Mouse (Mus musculus): Measurements from ENCODE around the gene Gsc. TPM values are rescaled to one million over a fixed set of nuclear protein-coding genes. Genes with fewer than 3 reads are reported as not detected.
A peak's percentile ranks its signal among the peaks of the same experiment; 100 is the strongest.

Gsc gene
- polyA plus RNA-seq (2016; fragmentation: Nextera tagmentation; extraction: Ambion mirVana): 29.0 and 32.3 TPM in 2 replicates

GRCm38 (mm10) chr12:104472601-104473424 is at the start of gene Gsc:
Gene Gsc, minus strand, starts transcription at chr12:104473330.
- peak; percentile 77 for ATAC-seq (ENCODE audit: insufficient number of reproducible peaks, insufficient read depth, low FRiP score, low TSS enrichment, low read depth)
- peak within 1 kb of the TSS; percentile 87 for H3K9ac ChIP-seq (replicated peaks)
- peak within 1 kb of the TSS; percentile 89 for H3K4me2 ChIP-seq
- no peaks in the 10 kb centered on the region for H3K36me3 ChIP-seq
- H3K4me3 ChIP-seq (replicated peaks): peak within 1 kb of the TSS; percentile 69
- H3K9me3 ChIP-seq: no peaks in the 10 kb centered on the region
- H3K27me3 ChIP-seq: peaks cover 83% of the 10 kb centered on the region
- peak within 1 kb of the TSS; percentile 88 for H3K27ac ChIP-seq
- under 1% methylated on average over 92 of the region's 97 CpGs for WGBS
- peaks cover 47% of the 10 kb centered on the region for H3K4me1 ChIP-seq (replicated peaks)

GRCm38 (mm10) chr12:104519721-104520120 is 46.6 kb upstream of the Gsc start:
- H3K9me3 ChIP-seq: peaks cover 6% of the 10 kb centered on the region; the same call in 1 of the 2 replicates
- H3K4me1 ChIP-seq (replicated peaks): no peaks in the 10 kb centered on the region
- WGBS: 88% methylated on average over 5 of the region's 5 CpGs
- no peaks in the 10 kb centered on the region for H3K36me3 ChIP-seq
- H3K9ac ChIP-seq (replicated peaks): no peak overlapping the region
- ATAC-seq (ENCODE audit: insufficient number of reproducible peaks, insufficient read depth, low FRiP score, low TSS enrichment, low read depth): no peak
- H3K27ac ChIP-seq: no peak overlapping the region
- no peak overlapping the region for H3K4me2 ChIP-seq
- H3K27me3 ChIP-seq: no peaks in the 10 kb centered on the region
- H3K4me3 ChIP-seq (replicated peaks): no peak overlapping the region

GRCm38 (mm10) chr12:104507911-104508310 is 34.8 kb upstream of the Gsc start:
- no peak overlapping the region for H3K4me3 ChIP-seq (replicated peaks)
- 0 out of 2 replicates have a peak, but pooled peaks cover 6% of the 10 kb centered on the region for H3K4me1 ChIP-seq (replicated peaks)
- H3K27me3 ChIP-seq: peaks cover 17% of the 10 kb centered on the region
- no peak for ATAC-seq (ENCODE audit: insufficient number of reproducible peaks, insufficient read depth, low FRiP score, low TSS enrichment, low read depth)
- H3K9ac ChIP-seq (replicated peaks): no peak overlapping the region
- H3K4me2 ChIP-seq: no peak overlapping the region
- H3K36me3 ChIP-seq: no peaks in the 10 kb centered on the region
- H3K9me3 ChIP-seq: no peaks in the 10 kb centered on the region
- WGBS: 68% methylated on average over 7 of the region's 7 CpGs
- H3K27ac ChIP-seq: no peak overlapping the region

- ATAC-seq (ENCODE audit: insufficient number of reproducible peaks, insufficient read depth, low FRiP score, low TSS enrichment, low read depth): no peak
- Histone ChIP-seq H3K36me3 (no peaks in the 10 kb centered on the region), H3K9ac (replicated peaks) (no peak overlapping the region), H3K9me3 (no peaks in the 10 kb centered on the region), H3K27me3 (peaks cover 44% of the 10 kb centered on the region), H3K4me3 (replicated peaks) (no peak overlapping the region), H3K4me1 (replicated peaks) (no peaks in the 10 kb centered on the region; the same call in 1 of the 2 replicates), H3K4me2 (no peak overlapping the region), H3K27ac (no peak overlapping the region)
- 56% methylated on average over 6 of the region's 6 CpGs for WGBS
Measured at GRCm38 (mm10) chr12:104492009-104492408, 18.9 kb upstream of the Gsc start.

- no peaks in the 10 kb centered on the region for H3K36me3 ChIP-seq
- peaks cover 19% of the 10 kb centered on the region for H3K4me1 ChIP-seq (replicated peaks)
- no peak for ATAC-seq (ENCODE audit: insufficient number of reproducible peaks, insufficient read depth, low FRiP score, low TSS enrichment, low read depth)
- WGBS: 12% methylated on average over 8 of the region's 8 CpGs
- peaks cover 51% of the 10 kb centered on the region for H3K27me3 ChIP-seq
- 0 out of 2 replicates have a peak, but pooled peaks cover 3% of the 10 kb centered on the region for H3K9me3 ChIP-seq
- peak overlapping the region; percentile 10; the same call in 1 of the 2 replicates for H3K4me2 ChIP-seq
- H3K4me3 ChIP-seq (replicated peaks): no peak overlapping the region
- 0 out of 2 replicates have a peak overlapping the region, but pooled peaks have one; percentile 18 for H3K9ac ChIP-seq (replicated peaks)
- H3K27ac ChIP-seq: no peak overlapping the region
Measured at GRCm38 (mm10) chr12:104486205-104486604, 13.1 kb upstream of the Gsc start.

GRCm38 (mm10) chr12:104485161-104485560 is 12.0 kb upstream of the Gsc start:
- H3K9ac ChIP-seq (replicated peaks): no peak overlapping the region

GRCm38 (mm10) chr12:104481007-104481406 is 7.9 kb upstream of the Gsc start:
- 60% methylated on average over 10 of the region's 10 CpGs for WGBS
- ATAC-seq (ENCODE audit: insufficient number of reproducible peaks, insufficient read depth, low FRiP score, low TSS enrichment, low read depth): no peak
- no peaks in the 10 kb centered on the region for H3K36me3 ChIP-seq
- no peak overlapping the region for H3K4me3 ChIP-seq (replicated peaks)
- no peak overlapping the region for H3K27ac ChIP-seq
- H3K27me3 ChIP-seq: peaks cover 60% of the 10 kb centered on the region
- no peak overlapping the region for H3K4me2 ChIP-seq
- H3K4me1 ChIP-seq (replicated peaks): peaks cover 19% of the 10 kb centered on the region
- 0 out of 2 replicates have a peak, but pooled peaks cover 3% of the 10 kb centered on the region for H3K9me3 ChIP-seq
- no peak overlapping the region for H3K9ac ChIP-seq (replicated peaks)

More at GRCm38 (mm10) chr12:104485161-104485560, 12.0 kb upstream of the Gsc start:
- Histone ChIP-seq H3K36me3 (no peaks in the 10 kb centered on the region), H3K4me3 (replicated peaks) (no peak overlapping the region), H3K27ac (no peak overlapping the region), H3K4me2 (no peak overlapping the region), H3K9me3 (0 out of 2 replicates have a peak, but pooled peaks cover 3% of the 10 kb centered on the region), H3K27me3 (peaks cover 57% of the 10 kb centered on the region), H3K4me1 (replicated peaks) (peaks cover 23% of the 10 kb centered on the region)
- no peak for ATAC-seq (ENCODE audit: insufficient number of reproducible peaks, insufficient read depth, low FRiP score, low TSS enrichment, low read depth)
- 22% methylated on average over 3 of the region's 3 CpGs for WGBS

GRCm38 (mm10) chr12:104478193-104478592 is 5.1 kb upstream of the Gsc start:
- no peak overlapping the region for H3K9ac ChIP-seq (replicated peaks)
- no peak overlapping the region for H3K4me3 ChIP-seq (replicated peaks)
- no peak overlapping the region for H3K27ac ChIP-seq
- no peak for ATAC-seq (ENCODE audit: insufficient number of reproducible peaks, insufficient read depth, low FRiP score, low TSS enrichment, low read depth)
- H3K36me3 ChIP-seq: no peaks in the 10 kb centered on the region
- peaks cover 24% of the 10 kb centered on the region for H3K4me1 ChIP-seq (replicated peaks)
- WGBS: 3% methylated on average over 4 of the region's 4 CpGs
- H3K9me3 ChIP-seq: 0 out of 2 replicates have a peak, but pooled peaks cover 3% of the 10 kb centered on the region
- peaks cover 76% of the 10 kb centered on the region for H3K27me3 ChIP-seq
- peak overlapping the region; percentile 19 for H3K4me2 ChIP-seq

- H3K36me3 ChIP-seq: no peaks in the 10 kb centered on the region
- H3K27me3 ChIP-seq: peaks cover 77% of the 10 kb centered on the region
- H3K4me2 ChIP-seq: peak overlapping the region; percentile 13; the same call in 1 of the 2 replicates
- H3K27ac ChIP-seq: no peak overlapping the region
- no peak for ATAC-seq (ENCODE audit: insufficient number of reproducible peaks, insufficient read depth, low FRiP score, low TSS enrichment, low read depth)
- H3K4me1 ChIP-seq (replicated peaks): peaks cover 28% of the 10 kb centered on the region
- 5% methylated on average over 7 of the region's 7 CpGs for WGBS
- no peak overlapping the region for H3K9ac ChIP-seq (replicated peaks)
- H3K4me3 ChIP-seq (replicated peaks): no peak overlapping the region
- 0 out of 2 replicates have a peak, but pooled peaks cover 3% of the 10 kb centered on the region for H3K9me3 ChIP-seq
Measured at GRCm38 (mm10) chr12:104477501-104477900, 4.4 kb upstream of the Gsc start.

- no peak for ATAC-seq (ENCODE audit: insufficient number of reproducible peaks, insufficient read depth, low FRiP score, low TSS enrichment, low read depth)
- H3K4me2 ChIP-seq: peak overlapping the region; percentile 13; the same call in 1 of the 2 replicates
- no peak overlapping the region for H3K27ac ChIP-seq
- 0 out of 2 replicates have a peak, but pooled peaks cover 2% of the 10 kb centered on the region for H3K9me3 ChIP-seq
- H3K4me1 ChIP-seq (replicated peaks): peaks cover 33% of the 10 kb centered on the region
- no peak overlapping the region for H3K9ac ChIP-seq (replicated peaks)
- H3K36me3 ChIP-seq: no peaks in the 10 kb centered on the region
- WGBS: 2% methylated on average over 12 of the region's 12 CpGs
- H3K27me3 ChIP-seq: peaks cover 79% of the 10 kb centered on the region
- H3K4me3 ChIP-seq (replicated peaks): 0 out of 2 replicates have a peak overlapping the region, but pooled peaks have one; percentile 6
Measured at GRCm38 (mm10) chr12:104477066-104477465, 3.9 kb upstream of the Gsc start.

- Histone ChIP-seq H3K27me3 (peaks cover 85% of the 10 kb centered on the region), H3K4me3 (replicated peaks) (peak overlapping the region; percentile 69), H3K9me3 (no peaks in the 10 kb centered on the region), H3K36me3 (no peaks in the 10 kb centered on the region), H3K4me2 (peak overlapping the region; percentile 89), H3K4me1 (replicated peaks) (peaks cover 41% of the 10 kb centered on the region), H3K27ac (0 out of 2 replicates have a peak overlapping the region, but pooled peaks have one; percentile 3), H3K9ac (replicated peaks) (peak overlapping the region; percentile 28; the same call in 1 of the 2 replicates)
- ATAC-seq (ENCODE audit: insufficient number of reproducible peaks, insufficient read depth, low FRiP score, low TSS enrichment, low read depth): no peak
- under 1% methylated on average over 21 of the region's 21 CpGs for WGBS
Measured at GRCm38 (mm10) chr12:104475946-104476345, 2.8 kb upstream of the Gsc start.
